Mouse (Mus musculus): ENCODE results near the gene Mitf.

Mitf gene

GRCm38 (mm10) chr6:97806781-97807743 is at the start of gene Mitf:
Gene Mitf, plus strand, starts transcription at chr6:97807052.
- DNase-seq, result peak; percentile 90

GRCm38 (mm10) chr6:97757361-97757760 is 49.5 kb upstream of the Mitf start:
- no peak for DNase-seq

GRCm38 (mm10) chr6:97758884-97759283 is 48.0 kb upstream of the Mitf start:
- DNase-seq, result no peak

GRCm38 (mm10) chr6:97759301-97759700 is 47.6 kb upstream of the Mitf start:
- DNase-seq, result peak; percentile 31

GRCm38 (mm10) chr6:97761326-97761725 is 45.5 kb upstream of the Mitf start:
- DNase-seq, result peak; percentile 27

- DNase-seq, result no peak
These were observed 42.9 kb upstream of the Mitf start for GRCm38 (mm10) chr6:97763970-97764369.

GRCm38 (mm10) chr6:97767836-97768235 is 39.0 kb upstream of the Mitf start:
- no peak for DNase-seq

- DNase-seq, result no peak
These were observed 37.3 kb upstream of the Mitf start for GRCm38 (mm10) chr6:97769549-97769948.

- DNase-seq, result no peak
These were observed 25.5 kb upstream of the Mitf start for GRCm38 (mm10) chr6:97781316-97781715.

- DNase-seq, result no peak
These were observed 24.6 kb upstream of the Mitf start for GRCm38 (mm10) chr6:97782291-97782690.

GRCm38 (mm10) chr6:97786871-97787270 is 20.0 kb upstream of the Mitf start:
- no peak for DNase-seq

GRCm38 (mm10) chr6:97788361-97788974 is 18.4 kb upstream of the Mitf start:
- no peak for DNase-seq

GRCm38 (mm10) chr6:97789700-97790099 is 17.2 kb upstream of the Mitf start:
- no peak for DNase-seq

GRCm38 (mm10) chr6:97792104-97792503 is 14.7 kb upstream of the Mitf start:
- no peak for DNase-seq

- DNase-seq, result no peak
These were observed 11.7 kb upstream of the Mitf start for GRCm38 (mm10) chr6:97795175-97795574.

GRCm38 (mm10) chr6:97800615-97801014 is 6.2 kb upstream of the Mitf start:
- DNase-seq, result peak; percentile 54

GRCm38 (mm10) chr6:97806051-97806450 is 801 bp upstream of the Mitf start:
- DNase-seq, result no peak

- DNase-seq, result no peak
These were observed 7.3 kb downstream of the Mitf start for GRCm38 (mm10) chr6:97814191-97814590.

- no peak for DNase-seq
These were observed 8.9 kb downstream of the Mitf start for GRCm38 (mm10) chr6:97815723-97816122.

- DNase-seq, result no peak
These were observed 10.0 kb downstream of the Mitf start for GRCm38 (mm10) chr6:97816806-97817205.

GRCm38 (mm10) chr6:97818128-97818527 is 11.3 kb downstream of the Mitf start:
- no peak for DNase-seq

GRCm38 (mm10) chr6:97818948-97819347 is 12.1 kb downstream of the Mitf start:
- no peak for DNase-seq

- DNase-seq, result no peak
These were observed 13.7 kb downstream of the Mitf start for GRCm38 (mm10) chr6:97820505-97820904.

- no peak for DNase-seq
These were observed 15.0 kb downstream of the Mitf start for GRCm38 (mm10) chr6:97821811-97822210.

All from cerebellum, adult 11 months (tissue).